Mouse (Mus musculus): ENCODE results near the gene Lmbr1l.
A peak's percentile ranks its signal among the peaks of the same experiment; 100 is the strongest.

The Lmbr1l gene

GRCm38 (mm10) chr15:98895635-98896589 is 22.1 kb downstream of the Lmbr1l start:
- no peak for DNase-seq (ENCODE audit: low spot score in 2 of 2)

GRCm38 (mm10) chr15:98894746-98895634 is 23.0 kb downstream of the Lmbr1l start:
- no peak for DNase-seq (ENCODE audit: low spot score in 2 of 2)

DNA sequence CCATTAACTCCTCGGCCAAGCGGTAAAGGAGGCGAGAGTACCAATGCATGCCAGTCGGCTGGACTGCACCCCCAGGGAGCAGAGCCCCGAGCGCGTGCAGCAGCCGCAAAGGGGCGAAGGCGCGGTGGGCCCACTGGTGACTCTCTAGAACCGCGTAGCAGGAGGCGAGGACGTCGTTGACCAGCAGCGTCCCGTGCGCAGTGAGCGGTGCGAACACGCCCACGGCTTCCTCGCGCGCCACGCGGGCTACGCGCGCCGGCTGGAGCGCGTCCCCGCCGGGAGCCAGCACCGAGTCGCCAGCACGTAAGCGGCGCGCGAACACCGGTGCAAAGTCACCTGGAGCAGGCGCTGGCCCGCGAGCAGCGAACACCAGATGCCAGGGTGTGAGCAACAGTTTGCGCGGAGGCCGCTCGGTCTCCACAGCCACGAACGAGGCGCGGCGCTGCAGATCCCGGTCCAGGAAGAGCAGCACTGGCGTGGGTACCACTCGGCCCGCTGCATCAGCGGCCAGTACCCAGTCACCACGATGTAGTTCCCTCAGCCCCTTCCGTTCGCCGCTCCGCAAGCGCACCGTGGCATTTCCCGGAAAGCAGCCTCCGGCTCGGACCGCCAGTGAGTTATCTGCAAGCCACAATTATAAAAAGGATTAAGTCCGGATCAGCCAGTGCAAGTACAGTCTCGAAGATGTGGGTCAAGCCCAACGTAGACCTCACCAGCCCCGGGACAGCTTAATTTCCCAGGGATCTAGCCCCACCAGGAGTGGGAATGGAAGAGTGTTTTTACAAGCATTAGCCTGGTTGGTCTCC is 23.9 kb downstream of the Lmbr1l start, which contains the start of gene Rhebl1:
TSS of gene Rhebl1 (minus strand) at position 601 of the 806 bp plus-strand sequence.
- no peak for DNase-seq (ENCODE audit: low spot score in 2 of 2)

GRCm38 (mm10) chr15:98893036-98893435 is 25.0 kb downstream of the Lmbr1l start:
- DNase-seq (ENCODE audit: low spot score in 2 of 2), result no peak

DNA sequence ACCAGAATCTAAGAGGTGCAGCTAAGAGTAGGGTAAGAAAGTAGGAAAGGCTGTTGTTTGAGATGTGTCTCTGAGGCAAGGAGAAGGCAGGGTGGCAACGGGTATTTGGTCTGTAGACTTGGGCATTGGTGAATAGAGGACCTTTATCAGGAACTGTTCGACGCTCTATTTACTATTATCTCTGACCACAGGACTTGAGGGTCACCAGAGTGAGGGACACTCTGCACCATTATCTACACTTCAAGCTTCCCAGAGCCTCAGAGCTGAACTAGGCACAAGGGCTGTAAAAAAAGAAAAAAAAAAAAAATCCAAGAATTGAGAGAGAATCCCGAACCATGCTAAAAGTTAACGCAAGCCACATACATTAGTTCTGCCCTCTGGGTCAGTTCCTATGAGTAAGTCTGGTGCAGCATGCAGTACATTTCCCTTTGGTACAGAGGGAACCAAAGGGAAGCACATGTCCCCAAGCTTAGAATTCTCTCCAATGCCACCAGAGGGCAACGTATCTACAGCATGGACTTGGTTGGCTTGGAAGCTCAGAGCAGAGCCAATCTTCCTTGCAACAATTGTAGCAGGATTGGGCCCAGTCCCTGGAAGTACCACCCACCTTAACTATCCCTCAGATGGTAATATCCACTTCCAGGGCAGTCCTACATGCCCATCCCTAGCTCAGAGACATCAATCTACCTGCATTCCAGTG is 26.0 kb downstream of the Lmbr1l start:
- no peak for DNase-seq (ENCODE audit: low spot score in 2 of 2)

GRCm38 (mm10) chr15:98891198-98891742 is 26.8 kb downstream of the Lmbr1l start:
- DNase-seq (ENCODE audit: low spot score in 2 of 2), result no peak

GRCm38 (mm10) chr15:98887526-98887925 is 30.5 kb downstream of the Lmbr1l start:
- no peak for DNase-seq (ENCODE audit: low spot score in 2 of 2)

- DNase-seq (ENCODE audit: low spot score in 2 of 2), result no peak
Observed at GRCm38 (mm10) chr15:98886667-98887387, 31.2 kb downstream of the Lmbr1l start.

GRCm38 (mm10) chr15:98884106-98884505 is 33.9 kb downstream of the Lmbr1l start:
- no peak for DNase-seq (ENCODE audit: low spot score in 2 of 2)

DNA sequence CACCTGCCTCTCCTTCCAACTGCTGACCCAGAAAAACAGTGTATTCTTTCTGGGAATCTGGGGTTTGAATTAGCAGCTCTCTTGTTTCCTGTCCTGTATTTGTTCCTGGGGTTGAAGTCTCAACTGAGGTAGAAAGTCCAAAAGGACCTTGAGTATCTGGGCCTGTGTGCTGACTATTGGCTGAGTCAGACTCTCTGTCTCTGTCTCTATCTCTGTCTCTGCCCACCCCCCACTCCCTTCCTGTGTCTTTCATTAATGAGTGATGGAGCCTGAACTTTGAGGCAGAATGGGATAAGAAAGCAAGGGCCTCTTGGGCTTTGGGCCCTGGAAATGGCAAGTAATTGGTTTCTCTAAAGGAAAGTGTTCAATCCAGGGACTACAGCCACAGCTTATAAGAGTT is 34.4 kb downstream of the Lmbr1l start:
- no peak for DNase-seq (ENCODE audit: low spot score in 2 of 2)

DNA sequence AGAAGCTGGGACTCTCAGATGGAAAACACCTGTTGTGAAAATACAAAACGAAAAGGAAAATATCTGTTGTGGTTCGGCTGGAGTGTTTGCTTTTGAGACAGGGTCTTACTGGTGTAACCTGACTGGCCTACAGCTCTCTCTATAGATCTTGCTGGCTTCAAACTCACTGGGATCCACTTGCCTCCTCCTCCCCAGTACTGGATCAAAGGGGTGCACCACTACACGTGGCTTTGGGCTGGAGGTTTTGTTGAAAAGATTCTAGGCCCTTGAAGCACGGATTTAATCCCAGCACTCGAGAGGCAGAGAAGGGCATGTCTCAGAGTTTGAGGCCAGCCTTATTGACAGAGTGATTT is 36.4 kb downstream of the Lmbr1l start:
- no peak for DNase-seq (ENCODE audit: low spot score in 2 of 2)

GRCm38 (mm10) chr15:98880978-98881655 is 36.9 kb downstream of the Lmbr1l start:
- DNase-seq (ENCODE audit: low spot score in 2 of 2), result peak; percentile 65 to 84

DNA sequence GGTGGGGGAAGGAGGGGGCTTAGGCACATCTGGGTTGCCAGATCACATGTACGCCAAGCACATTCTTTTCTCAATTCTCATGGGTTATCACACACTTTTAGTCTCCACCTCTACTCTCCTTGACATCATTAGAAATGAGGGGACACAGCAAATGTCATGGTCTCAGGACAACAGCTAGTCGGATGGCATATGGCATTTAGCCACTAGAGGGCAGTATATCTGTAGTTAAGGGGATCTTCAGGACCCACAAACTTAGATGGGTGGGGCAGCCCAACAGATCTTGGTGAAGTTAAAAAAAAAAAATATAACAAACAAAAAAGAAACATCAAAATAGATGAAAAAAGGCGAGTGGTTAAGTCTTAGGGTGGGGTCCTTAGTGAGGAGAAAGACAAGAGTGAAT is 40.7 kb downstream of the Lmbr1l start:
- peak in 1 of 2 experiments; percentile 72 for DNase-seq (ENCODE audit: low spot score in 2 of 2)

- DNase-seq (ENCODE audit: low spot score in 2 of 2), result peak; percentile 78 to 92
Observed at GRCm38 (mm10) chr15:98871916-98872888, 45.8 kb downstream of the Lmbr1l start.

- DNase-seq (ENCODE audit: low spot score in 2 of 2), result no peak
Observed at GRCm38 (mm10) chr15:98871070-98871915, 46.7 kb downstream of the Lmbr1l start, which contains the start of gene Kmt2d. Gene Kmt2d, minus strand, starts transcription at chr15:98871204.

GRCm38 (mm10) chr15:98870179-98871069 is 47.6 kb downstream of the Lmbr1l start:
- peak in 1 of 2 experiments; percentile 55 for DNase-seq (ENCODE audit: low spot score in 2 of 2)
